ENCODE assay signal across 20 mouse cellular contexts in the genomic region with DNA sequence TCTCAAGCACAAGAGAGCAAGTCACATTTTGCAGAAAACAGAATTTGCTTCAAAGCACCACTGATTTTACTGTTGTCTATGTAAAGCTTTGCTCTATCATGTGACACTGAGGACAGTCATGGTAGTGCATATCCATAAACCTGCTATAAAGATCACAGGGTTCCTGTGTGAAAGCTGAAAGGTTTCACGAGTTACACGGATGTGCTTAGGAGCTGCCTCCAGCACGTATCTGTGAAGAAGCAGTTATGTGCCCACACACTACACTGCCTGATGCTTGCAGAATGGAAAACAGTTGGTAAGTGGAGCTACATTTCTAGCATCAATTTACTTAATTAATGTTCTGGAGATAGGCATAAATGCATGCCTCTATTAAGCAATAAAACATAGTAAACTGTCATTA.
"Had no signal": no experiment of that assay in that cellular context is flagged by ENCODE, and none has a peak within 500 bp of the region (broad histone marks: within the 10 kb centered on the region; RNA-seq: fewer than 3 reads in every experiment).

No protein-coding gene starts in this region.

- H3K36me3 ChIP-seq: liver, embryonic 12.5 days; liver, embryonic 15.5 days had no signal

- H3K4me3 ChIP-seq: limb, embryonic 10.5 days; limb, embryonic 13.5 days; liver, embryonic 12.5 days; liver, embryonic 15.5 days; midbrain, embryonic 12.5 days; midbrain, embryonic 15.5 days; myocyte; neural tube, embryonic 13.5 days had no signal

- H3K4me1 ChIP-seq: limb, embryonic 13.5 days; liver, embryonic 12.5 days; liver, embryonic 15.5 days; midbrain, embryonic 12.5 days; midbrain, embryonic 15.5 days; neural tube, embryonic 13.5 days had no signal

- H3K27me3 ChIP-seq: limb, embryonic 13.5 days; liver, embryonic 12.5 days; liver, embryonic 15.5 days; midbrain, embryonic 12.5 days; midbrain, embryonic 15.5 days; neural tube, embryonic 13.5 days had no signal

- DNase-seq: kidney, adult 2 months; kidney, postnatal 25 days; layer of hippocampus, postnatal 36 days; liver; lung, adult 2 months; lung, postnatal 14 days; lung, postnatal 4 days; thymus, adult 2 months; thymus, postnatal 14 days; thymus, postnatal 4 days had no signal

- H3K4me2 ChIP-seq: limb, embryonic 13.5 days; liver, embryonic 12.5 days; liver, embryonic 15.5 days; midbrain, embryonic 12.5 days; midbrain, embryonic 15.5 days; neural tube, embryonic 13.5 days had no signal

- H3K27ac ChIP-seq: kidney, postnatal 0 days; limb, embryonic 10.5 days; limb, embryonic 13.5 days; liver, embryonic 12.5 days; liver, embryonic 15.5 days; midbrain, embryonic 12.5 days; midbrain, embryonic 15.5 days; neural tube, embryonic 13.5 days had no signal

- H3K9me3 ChIP-seq: limb, embryonic 10.5 days; limb, embryonic 13.5 days; liver, embryonic 12.5 days; liver, embryonic 15.5 days; midbrain, embryonic 12.5 days; midbrain, embryonic 15.5 days; neural tube, embryonic 13.5 days had no signal

- ATAC-seq: intestine, postnatal 0 days; liver, embryonic 12.5 days; midbrain, embryonic 15.5 days had no signal

- H3K9ac ChIP-seq: limb, embryonic 13.5 days; liver, embryonic 12.5 days; liver, embryonic 15.5 days; midbrain, embryonic 12.5 days; midbrain, embryonic 15.5 days; neural tube, embryonic 13.5 days had no signal
